Mouse (Mus musculus): ENCODE data around the gene Tnni3. TPM values are rescaled to one million over a fixed set of nuclear protein-coding genes. Genes with fewer than 3 reads are reported as not detected.
"Not testable (repeated sequence)": the region's sequence is repeated elsewhere in the genome, so short reads cannot be mapped to it uniquely, and the experiment has no call there.

Tnni3 gene
- polyA plus RNA-seq (2011; ENCODE audit: insufficient read depth, insufficient read length, low read depth, missing spikeins), result 10.0 and 11.5 TPM in 2 replicates

GRCm38 (mm10) chr7:4524212-4524922, at the start of gene Tnni3:
Gene Tnni3 (minus strand): TSS chr7:4524229.
- H3K27ac ChIP-seq (ENCODE audit: insufficient read depth, low read length); H3K36me3 ChIP-seq (ENCODE audit: control insufficient read depth, insufficient read depth, low read length, poor library complexity, severe bottlenecking); H3K9me3 ChIP-seq (replicated peaks; ENCODE audit: control insufficient read depth, insufficient read depth, low read length, poor library complexity, severe bottlenecking); H3K9ac ChIP-seq (ENCODE audit: low read depth, poor library complexity, severe bottlenecking); H3K4me1 ChIP-seq (ENCODE audit: control insufficient read depth, insufficient read depth, low read length); H3K4me3 ChIP-seq (ENCODE audit: low read depth, low read length); H3K27me3 ChIP-seq (ENCODE audit: control insufficient read depth, insufficient read depth, low read length, poor library complexity, severe bottlenecking): not testable (repeated sequence)
- peak; percentile 62 for TF ChIP-seq CTCF (IDR thresholded peaks at IDR 0.05; ENCODE audit: low read depth, low read length)

DNA sequence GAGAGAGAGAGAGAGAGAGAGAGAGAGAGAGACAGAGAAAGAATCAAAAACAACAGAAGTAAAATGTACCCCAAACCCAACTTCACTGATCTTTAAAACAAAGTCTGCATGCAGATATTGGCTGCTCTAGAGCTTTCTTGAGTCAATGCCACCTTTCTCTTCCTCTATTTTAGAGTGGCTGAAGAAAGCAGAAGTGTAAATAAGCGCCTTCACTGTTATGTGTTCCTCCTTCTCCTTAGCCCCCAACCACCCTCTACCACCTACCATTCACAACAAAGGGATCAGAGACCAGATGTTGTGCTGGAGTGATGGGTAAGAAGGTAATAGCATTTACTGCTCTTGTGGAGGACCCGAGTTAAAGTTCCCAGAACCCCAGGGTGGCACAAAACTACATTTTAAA, 48.3 kb upstream of the Tnni3 start:
- H3K27me3 ChIP-seq (ENCODE audit: control insufficient read depth, insufficient read depth, low read length, poor library complexity, severe bottlenecking); H3K9me3 ChIP-seq (replicated peaks; ENCODE audit: control insufficient read depth, insufficient read depth, low read length, poor library complexity, severe bottlenecking); H3K4me3 ChIP-seq (ENCODE audit: low read depth, low read length); H3K27ac ChIP-seq (ENCODE audit: insufficient read depth, low read length); H3K36me3 ChIP-seq (ENCODE audit: control insufficient read depth, insufficient read depth, low read length, poor library complexity, severe bottlenecking); H3K4me1 ChIP-seq (ENCODE audit: control insufficient read depth, insufficient read depth, low read length); H3K9ac ChIP-seq (ENCODE audit: low read depth, poor library complexity, severe bottlenecking): not testable (repeated sequence)

- H3K4me1 ChIP-seq (ENCODE audit: control insufficient read depth, insufficient read depth, low read length), result no peaks in the 10 kb centered on the region
- TF ChIP-seq POLR2A (IDR thresholded peaks at IDR 0.05; ENCODE audit: insufficient read depth, low read length), result no peak
- no peak for TF ChIP-seq EP300 (IDR thresholded peaks at IDR 0.05; ENCODE audit: insufficient read depth, low read depth, low read length)
- TF ChIP-seq CTCF (IDR thresholded peaks at IDR 0.05; ENCODE audit: low read depth, low read length), result no peak
- H3K27ac ChIP-seq (ENCODE audit: insufficient read depth, low read length), result no peak overlapping the region
- no peaks in the 10 kb centered on the region for H3K9me3 ChIP-seq (replicated peaks; ENCODE audit: control insufficient read depth, insufficient read depth, low read length, poor library complexity, severe bottlenecking)
- no peak overlapping the region for H3K9ac ChIP-seq (ENCODE audit: low read depth, poor library complexity, severe bottlenecking)
- H3K36me3 ChIP-seq (ENCODE audit: control insufficient read depth, insufficient read depth, low read length, poor library complexity, severe bottlenecking), result no peaks in the 10 kb centered on the region
- no peaks in the 10 kb centered on the region for H3K27me3 ChIP-seq (ENCODE audit: control insufficient read depth, insufficient read depth, low read length, poor library complexity, severe bottlenecking)
- no peak overlapping the region for H3K4me3 ChIP-seq (ENCODE audit: low read depth, low read length)
Measured at GRCm38 (mm10) chr7:4562660-4563059, 38.6 kb upstream of the Tnni3 start.

GRCm38 (mm10) chr7:4557167-4557560, 33.1 kb upstream of the Tnni3 start:
- no peaks in the 10 kb centered on the region for H3K36me3 ChIP-seq (ENCODE audit: control insufficient read depth, insufficient read depth, low read length, poor library complexity, severe bottlenecking)

DNA sequence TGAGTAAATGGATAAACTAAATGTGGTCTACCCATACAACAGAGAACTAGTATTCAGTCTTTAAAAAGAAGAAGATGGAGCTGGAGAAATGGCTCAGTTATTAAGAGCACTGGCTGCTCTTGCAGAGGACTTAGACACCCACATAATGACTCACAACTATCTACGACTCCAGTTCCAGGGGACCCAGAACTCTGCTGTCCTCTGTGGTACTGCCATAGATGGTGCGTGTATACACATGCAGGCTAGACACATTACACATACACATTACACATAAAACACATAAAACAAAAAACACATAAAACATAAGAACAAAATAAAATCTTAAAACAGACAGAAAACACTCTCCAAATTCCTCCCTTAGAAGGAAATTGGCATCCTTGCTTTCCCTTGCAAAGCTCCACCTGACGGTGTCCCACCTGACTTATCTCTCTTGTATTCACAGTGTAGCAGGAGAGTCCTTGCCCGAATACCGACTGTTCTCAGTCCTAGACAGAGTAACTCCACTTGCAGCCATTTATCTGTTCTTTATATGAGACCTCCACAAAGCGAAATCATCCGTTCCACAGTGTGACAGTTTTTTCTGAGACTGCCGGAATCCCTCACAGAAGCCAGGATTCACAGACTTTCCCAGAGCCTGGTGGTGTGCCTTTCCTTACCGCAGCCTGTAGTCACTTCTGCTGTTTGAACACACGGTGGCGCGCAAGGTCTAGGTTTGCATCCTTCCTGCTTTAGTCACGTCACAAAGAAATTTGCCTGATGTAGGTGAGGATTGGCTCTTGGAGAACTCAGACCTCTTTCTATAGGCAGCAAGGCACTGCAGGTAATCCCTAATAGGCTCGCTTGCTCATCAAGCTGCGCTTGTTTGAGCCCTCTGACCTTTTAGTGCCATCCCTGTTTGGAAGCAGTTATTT, 32.5 kb upstream of the Tnni3 start:
- no peak for TF ChIP-seq POLR2A (IDR thresholded peaks at IDR 0.05; ENCODE audit: insufficient read depth, low read length)
- no peak for TF ChIP-seq EP300 (IDR thresholded peaks at IDR 0.05; ENCODE audit: insufficient read depth, low read depth, low read length)
- peak; percentile 91 for TF ChIP-seq CTCF (IDR thresholded peaks at IDR 0.05; ENCODE audit: low read depth, low read length)
- no peaks in the 10 kb centered on the region for H3K9me3 ChIP-seq (replicated peaks; ENCODE audit: control insufficient read depth, insufficient read depth, low read length, poor library complexity, severe bottlenecking)

More at GRCm38 (mm10) chr7:4557167-4557560, 33.1 kb upstream of the Tnni3 start:
- no peak overlapping the region for H3K9ac ChIP-seq (ENCODE audit: low read depth, poor library complexity, severe bottlenecking)
- H3K4me3 ChIP-seq (ENCODE audit: low read depth, low read length), result no peak overlapping the region
- no peaks in the 10 kb centered on the region for H3K9me3 ChIP-seq (replicated peaks; ENCODE audit: control insufficient read depth, insufficient read depth, low read length, poor library complexity, severe bottlenecking)
- H3K27ac ChIP-seq (ENCODE audit: insufficient read depth, low read length), result no peak overlapping the region
- H3K27me3 ChIP-seq (ENCODE audit: control insufficient read depth, insufficient read depth, low read length, poor library complexity, severe bottlenecking), result no peaks in the 10 kb centered on the region
- no peak for TF ChIP-seq EP300 (IDR thresholded peaks at IDR 0.05; ENCODE audit: insufficient read depth, low read depth, low read length)
- TF ChIP-seq POLR2A (IDR thresholded peaks at IDR 0.05; ENCODE audit: insufficient read depth, low read length), result no peak
- no peak for TF ChIP-seq CTCF (IDR thresholded peaks at IDR 0.05; ENCODE audit: low read depth, low read length)
- H3K4me1 ChIP-seq (ENCODE audit: control insufficient read depth, insufficient read depth, low read length), result no peaks in the 10 kb centered on the region

GRCm38 (mm10) chr7:4547221-4547641, 23.2 kb upstream of the Tnni3 start, which contains the start of gene Syt5:
Gene Syt5 (minus strand): TSS chr7:4547541.
- Histone ChIP-seq H3K27ac (ENCODE audit: insufficient read depth, low read length) (no peak within 1 kb of the TSS), H3K4me3 (ENCODE audit: low read depth, low read length) (peak within 1 kb of the TSS; percentile 34), H3K9me3 (replicated peaks; ENCODE audit: control insufficient read depth, insufficient read depth, low read length, poor library complexity, severe bottlenecking) (no peaks in the 10 kb centered on the region), H3K27me3 (ENCODE audit: control insufficient read depth, insufficient read depth, low read length, poor library complexity, severe bottlenecking) (no peaks in the 10 kb centered on the region), H3K36me3 (ENCODE audit: control insufficient read depth, insufficient read depth, low read length, poor library complexity, severe bottlenecking) (no peaks in the 10 kb centered on the region), H3K4me1 (ENCODE audit: control insufficient read depth, insufficient read depth, low read length) (no peaks in the 10 kb centered on the region), H3K9ac (ENCODE audit: low read depth, poor library complexity, severe bottlenecking) (no peak within 1 kb of the TSS)
- TF ChIP-seq EP300 (IDR thresholded peaks at IDR 0.05; ENCODE audit: insufficient read depth, low read depth, low read length) (no peak), CTCF (IDR thresholded peaks at IDR 0.05; ENCODE audit: low read depth, low read length) (peak; percentile 12), POLR2A (IDR thresholded peaks at IDR 0.05; ENCODE audit: insufficient read depth, low read length) (no peak)

More for the DNA sequence above, 32.5 kb upstream of the Tnni3 start:
- Histone ChIP-seq H3K27me3 (ENCODE audit: control insufficient read depth, insufficient read depth, low read length, poor library complexity, severe bottlenecking) (no peaks in the 10 kb centered on the region), H3K27ac (ENCODE audit: insufficient read depth, low read length) (no peak overlapping the region), H3K36me3 (ENCODE audit: control insufficient read depth, insufficient read depth, low read length, poor library complexity, severe bottlenecking) (no peaks in the 10 kb centered on the region), H3K4me3 (ENCODE audit: low read depth, low read length) (no peak overlapping the region), H3K4me1 (ENCODE audit: control insufficient read depth, insufficient read depth, low read length) (no peaks in the 10 kb centered on the region), H3K9ac (ENCODE audit: low read depth, poor library complexity, severe bottlenecking) (no peak overlapping the region)

Data from ES-Bruce4 (cell line).